Mouse (Mus musculus) heart, adult 9 months (tissue): ENCODE results near the gene Ces1h.
A peak's percentile ranks its signal among the peaks of the same experiment; 100 is the strongest.

Experiments used
- DNase-seq, 2 experiments: peaks; one replicate each; pipeline ENCODE4 v3.0.0; 2022; ENCODE audit warnings: low spot score in 2 of 2

The Ces1h gene

DNA sequence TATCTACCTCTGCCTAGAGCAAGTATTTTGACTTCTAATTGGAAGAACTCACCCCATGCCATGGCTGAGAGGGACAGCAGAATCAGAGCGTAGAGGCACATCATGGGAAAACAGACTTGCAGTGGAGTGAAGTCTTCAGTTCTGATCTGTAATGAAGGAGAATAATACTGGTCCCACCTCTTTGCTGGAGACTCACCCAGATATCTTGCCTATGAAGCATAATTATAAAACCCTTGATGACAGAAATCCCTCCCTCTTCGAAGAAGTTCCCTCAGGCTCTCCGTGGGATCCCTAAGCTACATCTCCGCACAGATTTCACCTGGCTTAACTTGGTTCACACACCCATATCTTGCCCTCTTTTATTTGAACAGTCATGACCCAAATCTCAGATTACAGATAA is at the start of gene Ces1h:
TSS of gene Ces1h (minus strand) at position 101 of the 400 bp plus-strand sequence.
- no peak for DNase-seq

GRCm38 (mm10) chr8:93427195-93427594 is 47.7 kb upstream of the Ces1h start:
- DNase-seq: no peak

DNA sequence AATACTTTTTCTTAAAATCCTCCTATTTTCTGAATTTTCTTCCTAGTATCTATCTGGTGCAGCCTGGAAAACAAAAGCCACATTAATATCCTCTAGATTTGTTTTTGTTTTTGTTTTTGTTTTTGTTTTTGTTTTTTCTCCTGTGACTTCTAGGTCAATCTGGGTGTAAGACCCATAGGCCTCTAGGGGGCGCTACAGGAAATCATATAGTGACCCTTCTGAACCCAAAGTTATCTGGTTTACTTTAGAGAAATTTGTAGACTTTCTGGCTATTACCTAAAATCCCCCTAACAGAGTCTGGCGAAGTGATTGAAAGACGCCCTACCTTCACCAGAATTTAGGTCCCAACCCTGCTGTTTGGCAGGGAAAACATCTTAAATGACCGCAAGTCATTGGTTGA is 35.9 kb upstream of the Ces1h start:
- DNase-seq: no peak

DNA sequence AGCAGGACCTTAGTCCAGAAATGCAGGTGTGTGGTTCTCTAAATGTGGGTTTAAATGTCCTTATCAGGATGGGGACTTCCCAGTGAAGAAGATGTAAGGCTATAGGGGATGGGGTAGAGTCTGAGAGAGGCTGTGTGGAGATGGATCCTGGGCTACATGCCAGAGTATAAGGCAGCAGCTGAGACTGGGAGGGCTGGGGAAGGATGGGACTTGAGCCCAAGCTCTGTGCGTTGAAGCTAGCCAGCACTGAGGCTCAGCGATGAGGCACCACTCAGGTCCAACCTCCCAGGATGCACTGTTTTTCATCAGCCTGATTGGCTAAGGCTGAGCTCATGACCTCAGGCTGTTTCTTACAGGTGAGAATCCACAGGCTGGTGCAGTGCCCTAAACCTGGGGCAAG is 29.3 kb upstream of the Ces1h start:
- no peak for DNase-seq

DNA sequence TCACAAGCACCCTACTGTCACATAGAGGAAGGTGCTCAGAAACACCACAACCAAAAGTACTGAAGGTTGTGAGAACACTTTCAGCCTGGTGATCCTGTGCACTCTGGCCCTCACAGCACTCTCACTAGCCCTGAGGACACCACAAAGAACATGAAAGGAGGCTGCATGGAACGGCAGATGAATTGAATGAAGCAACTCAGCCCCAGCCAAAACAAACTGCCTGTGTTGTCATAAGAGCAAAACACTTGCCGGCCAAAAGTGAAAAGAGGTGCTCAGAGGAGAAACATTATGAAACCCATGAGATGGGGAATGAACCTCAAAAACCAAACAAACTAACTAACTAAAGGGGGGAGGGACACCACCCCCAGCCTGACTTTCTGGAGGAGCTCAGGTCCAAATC is 20.2 kb upstream of the Ces1h start:
- no peak for DNase-seq

DNA sequence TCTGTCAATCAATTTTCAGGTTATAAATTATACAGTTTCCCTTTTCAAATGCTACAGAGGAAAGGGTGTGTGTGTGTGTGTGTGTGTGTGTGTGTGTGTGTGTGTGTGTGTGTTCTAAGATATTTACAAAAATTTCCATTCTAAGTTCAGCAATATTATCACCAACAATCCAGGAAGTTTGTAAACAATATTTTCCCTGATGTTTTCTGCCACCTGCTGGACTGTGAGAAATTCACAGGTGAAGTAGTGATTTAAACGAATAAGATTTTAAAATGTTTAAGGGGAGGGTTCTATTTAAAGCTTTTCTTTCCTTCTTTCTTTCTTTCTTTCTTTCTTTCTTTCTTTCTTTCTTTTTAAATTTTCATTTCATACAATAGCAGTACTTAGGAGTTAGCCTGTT is 18.5 kb upstream of the Ces1h start:
- DNase-seq: peak in 1 of 2 experiments; percentile 2

- peak; percentile 4 to 10 for DNase-seq
Measured at GRCm38 (mm10) chr8:93394079-93394619, 14.6 kb upstream of the Ces1h start.

DNA sequence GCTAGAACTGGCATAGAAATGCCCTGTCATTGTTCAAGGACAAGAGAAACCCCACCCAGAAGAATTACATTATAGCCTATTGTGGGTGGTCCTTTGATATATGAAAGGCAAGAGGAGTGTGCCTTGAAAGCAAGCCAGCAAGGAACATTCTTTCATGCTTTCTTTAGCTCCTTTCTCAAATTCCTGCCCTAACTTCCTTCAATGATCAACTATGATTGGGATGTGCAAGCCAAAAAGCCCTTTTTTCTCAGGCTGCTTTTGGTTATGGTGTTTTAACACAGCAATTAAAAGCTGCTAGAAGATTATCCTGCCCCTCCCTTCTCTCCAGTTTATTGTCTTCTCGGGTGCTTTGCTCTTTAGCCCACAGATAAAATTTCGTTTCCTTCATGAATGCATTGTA is 10.0 kb downstream of the Ces1h start:
- no peak for DNase-seq

DNA sequence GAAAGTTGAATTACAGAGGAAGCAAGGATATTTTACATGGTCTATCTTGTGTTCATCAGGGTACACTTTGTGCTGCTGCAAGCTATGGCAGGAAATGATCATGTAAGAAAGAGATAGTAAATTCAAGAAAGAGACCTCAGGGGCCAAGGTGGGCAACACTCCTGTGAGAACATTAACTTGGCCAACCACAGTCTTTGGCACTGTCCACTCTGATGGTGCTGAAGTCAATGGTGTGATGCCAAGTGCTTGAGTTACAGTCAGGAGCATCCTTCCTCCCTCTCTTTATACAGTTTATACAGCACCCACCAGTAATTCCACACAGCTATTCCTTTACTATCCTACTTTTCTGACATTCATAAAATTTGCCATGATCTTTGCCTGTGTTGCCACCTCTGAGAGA is 19.4 kb downstream of the Ces1h start:
- no peak for DNase-seq

GRCm38 (mm10) chr8:93339531-93339930 is 40.0 kb downstream of the Ces1h start:
- DNase-seq: no peak

DNA sequence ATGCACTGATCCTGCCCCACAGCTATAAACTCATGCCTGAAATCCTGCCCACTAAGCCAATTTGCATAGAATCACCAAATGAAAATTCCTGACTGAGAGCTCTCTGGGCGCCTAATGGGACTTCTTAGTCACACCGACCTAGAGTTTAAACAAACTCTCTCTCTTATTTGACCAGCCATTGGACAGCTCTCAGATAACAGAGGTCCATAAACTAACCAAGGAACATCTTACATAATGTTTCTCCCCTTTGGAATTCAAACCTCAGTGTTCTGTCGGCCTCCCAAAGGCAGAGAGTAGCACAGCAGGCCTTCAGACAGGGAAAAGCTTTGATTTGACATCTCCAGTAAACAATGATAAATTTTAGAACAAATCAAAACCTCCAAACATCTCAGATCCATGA is 42.3 kb downstream of the Ces1h start, which contains the start of gene Ces1g:
TSS of gene Ces1g (minus strand) at position 102 of the 400 bp plus-strand sequence.
- no peak for DNase-seq

- DNase-seq: peak; percentile 4 to 14
Measured at GRCm38 (mm10) chr8:93332703-93333102, 46.8 kb downstream of the Ces1h start.

DNA sequence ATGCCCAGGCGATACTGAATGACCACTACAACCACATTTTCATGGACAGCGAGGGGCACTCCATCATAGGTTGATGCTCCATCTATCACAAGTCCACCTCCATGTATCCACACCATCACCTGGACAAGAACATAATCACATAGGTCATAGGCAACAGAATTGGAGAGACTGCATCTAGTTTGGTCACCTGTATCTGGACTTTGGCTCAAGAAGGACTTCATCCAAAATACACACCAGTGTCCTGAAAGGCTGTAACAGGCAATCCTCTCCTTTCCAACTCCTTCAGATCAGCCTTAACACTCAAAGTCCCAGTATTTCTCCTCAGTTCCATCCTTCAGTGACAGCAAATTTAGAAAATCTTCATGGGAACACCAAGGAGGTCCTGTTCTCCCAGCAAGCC is 48.4 kb downstream of the Ces1h start:
- DNase-seq: no peak

DNA sequence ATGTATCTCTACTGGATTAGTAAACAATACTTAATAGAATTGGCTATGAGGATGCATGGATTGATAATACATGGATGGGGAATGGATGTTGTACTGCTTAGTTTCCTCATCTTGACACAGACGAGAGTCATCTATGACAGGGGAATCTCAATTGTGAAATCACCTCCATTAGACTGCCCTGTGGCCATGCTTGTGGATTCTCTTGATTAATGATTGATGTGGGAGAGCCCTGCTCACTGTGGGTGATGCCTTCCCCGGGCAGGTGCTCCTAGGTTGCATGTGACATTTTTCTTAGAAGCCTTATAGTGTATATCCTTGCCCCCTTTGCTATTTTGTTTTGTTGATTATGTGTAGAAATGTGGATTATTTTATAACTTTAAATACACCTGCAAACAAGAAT is 54.4 kb downstream of the Ces1h start:
- no peak for DNase-seq

GRCm38 (mm10) chr8:93317031-93317430 is 62.5 kb downstream of the Ces1h start:
- no peak for DNase-seq

DNA sequence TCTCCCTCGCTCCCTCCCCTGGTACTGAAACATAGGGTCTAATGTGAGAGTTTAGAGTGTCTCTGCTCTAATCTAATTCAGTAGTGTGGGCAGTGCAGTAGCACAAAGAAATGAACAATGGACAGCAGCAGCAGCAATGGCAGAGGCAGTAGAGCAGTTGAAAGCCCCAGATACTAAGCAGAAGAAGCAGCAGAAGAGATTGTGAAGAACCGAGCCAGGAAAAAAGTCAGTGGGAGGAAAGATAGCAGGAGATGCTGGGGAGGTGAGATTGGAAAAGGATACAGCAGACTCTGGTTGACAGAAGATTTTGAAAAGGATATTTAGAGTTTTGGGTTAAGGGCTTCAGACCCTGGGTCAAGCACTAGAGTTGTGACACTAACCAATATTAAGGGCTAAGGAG is 64.0 kb downstream of the Ces1h start:
- no peak for DNase-seq
